Mouse (Mus musculus) embryonic fibroblast, embryonic 13.5 days (primary cell): ENCODE data around the gene Tmem145.

Source experiments
- CTCF ChIP-seq: IDR thresholded peaks from 2 replicates; pipeline ENCODE4 v1.5.1; 2011; ENCODE audit warnings: mild to moderate bottlenecking, control low read depth, low read length, moderate library complexity, borderline replicate concordance; ENCODE audit not compliant: insufficient read depth
- POLR2A ChIP-seq: IDR thresholded peaks from 2 replicates; pipeline ENCODE4 v1.6.1; 2011; ENCODE audit warnings: low read depth, mild to moderate bottlenecking, control low read depth, low read length, moderate library complexity

DNA sequence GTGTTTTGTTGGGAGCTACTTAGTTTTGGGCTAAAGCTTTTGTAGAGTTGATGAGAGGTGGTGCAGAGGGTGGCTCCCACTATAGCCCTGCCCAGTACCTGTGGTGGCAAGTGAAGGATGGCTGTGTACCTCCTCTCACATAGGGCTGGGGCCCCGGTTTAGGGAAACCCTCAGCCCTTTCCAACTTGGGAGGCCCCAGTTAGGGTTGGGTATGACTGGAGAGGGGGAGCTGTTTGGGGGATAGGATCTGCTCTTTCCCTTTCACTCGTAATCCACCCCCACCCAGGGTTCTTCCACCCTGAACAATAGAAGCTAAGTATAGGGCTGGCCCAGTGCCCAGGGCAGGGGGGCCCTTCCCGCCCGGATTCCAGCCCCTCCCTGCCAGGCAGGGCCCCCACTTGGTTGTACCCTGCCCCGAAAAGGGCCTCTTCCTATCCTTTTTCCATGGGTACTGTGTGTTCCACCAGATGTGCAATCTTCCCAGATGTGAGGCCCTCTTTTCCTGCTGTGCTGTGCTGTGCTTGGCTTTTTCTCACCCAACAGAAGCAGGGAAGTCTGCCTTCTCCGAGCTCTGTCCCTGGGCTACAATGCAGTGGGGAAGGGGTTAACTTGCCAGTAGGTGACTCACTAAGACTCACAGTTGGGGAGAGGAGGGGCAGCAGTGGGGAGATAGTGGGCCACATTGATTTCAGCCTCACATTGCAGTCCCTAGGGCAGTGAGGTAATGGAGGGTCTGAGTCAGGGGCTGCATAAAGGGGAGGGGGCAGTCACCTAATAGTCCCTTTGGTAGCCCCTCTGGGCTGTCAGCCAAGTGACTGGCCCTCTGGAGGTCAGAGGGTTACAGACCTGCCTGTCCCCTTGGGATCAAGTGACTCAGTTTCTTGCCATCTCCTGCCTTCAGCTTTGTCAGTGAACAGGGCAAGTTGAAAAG is 25.8 kb upstream of the Tmem145 start:
- no peak for TF ChIP-seq CTCF
- peak; percentile 63 for TF ChIP-seq POLR2A
